In genomic region chr15:68655046-68655445, GRCm38 (mm10) we compare ENCODE assay signal across 11 mouse cellular contexts.
"Had no signal": no experiment of that assay in that cellular context is flagged by ENCODE, and none has a peak within 500 bp of the region (broad histone marks: within the 10 kb centered on the region; RNA-seq: fewer than 3 reads in every experiment).

No protein-coding gene starts in this region.

- DNase-seq: liver, postnatal 0 days; lung, adult 2 months; lung, postnatal 14 days; lung, postnatal 36 days; retina, postnatal 1 day; right cerebral cortex, postnatal 25 days; right cerebral cortex, postnatal 4 days; spleen, adult 18-20 months; thymus, adult 2 months; thymus, postnatal 25 days; thymus, postnatal 4 days had no signal
